Mouse (Mus musculus) thymus, postnatal 36 days (tissue): ENCODE measurements around the gene Ddx55.

ENCODE experiments used
- DNase-seq, 2 experiments: peaks; one replicate each; pipeline ENCODE4 v3.0.0; 2022; ENCODE audit warnings: mixed read lengths in 2 of 2

Gene Ddx55

GRCm38 (mm10) chr5:124614709-124615108, 62.0 kb downstream of the Ddx55 start:
- DNase-seq: peak; percentile 54 to 77

- DNase-seq: no peak
Observed at GRCm38 (mm10) chr5:124618711-124619110, 66.0 kb downstream of the Ddx55 start.
